ENCODE assay signal across 21 mouse cellular contexts in genomic region chr8:94390429-94390828, GRCm38 (mm10). TPM values are rescaled to one million over a fixed set of nuclear protein-coding genes. Genes with fewer than 3 reads are reported as not detected.
"Had no signal": no experiment of that assay in that cellular context is flagged by ENCODE, and none has a peak within 500 bp of the region (broad histone marks: within the 10 kb centered on the region; RNA-seq: fewer than 3 reads in every experiment).

No protein-coding gene starts in this region.

- DNase-seq: gastrocnemius, postnatal 25 days; heart, adult 18-20 months; heart, postnatal 10 days; heart, postnatal 4 days; kidney, adult 18-20 months; kidney, adult 8-10 months; kidney, postnatal 10 days; kidney, postnatal 25 days; kidney, postnatal 4 days; layer of hippocampus, postnatal 36 days; left cerebral cortex, postnatal 4 days had no signal

- H3K4me2 ChIP-seq: heart, embryonic 12.5 days; hindbrain, embryonic 13.5 days; hindbrain, embryonic 15.5 days; limb, embryonic 13.5 days; limb, embryonic 15.5 days; liver, embryonic 12.5 days had no signal

- H3K27me3 ChIP-seq: heart, embryonic 12.5 days; hindbrain, embryonic 13.5 days; hindbrain, embryonic 15.5 days; limb, embryonic 13.5 days; limb, embryonic 15.5 days; liver, embryonic 12.5 days had no signal

- ATAC-seq: hindbrain, postnatal 0 days; liver, embryonic 12.5 days had no signal

- H3K9me3 ChIP-seq: heart, embryonic 10.5 days; heart, embryonic 12.5 days; hindbrain, embryonic 13.5 days; hindbrain, embryonic 15.5 days; limb, embryonic 13.5 days; limb, embryonic 15.5 days; liver, embryonic 12.5 days had no signal

- H3K27ac ChIP-seq: heart, embryonic 10.5 days; hindbrain, embryonic 13.5 days; hindbrain, embryonic 15.5 days; hindbrain, postnatal 0 days; layer of hippocampus, adult 2 months; limb, embryonic 13.5 days; limb, embryonic 15.5 days; liver, embryonic 12.5 days; liver, embryonic 14.5 days had no signal

- H3K9ac ChIP-seq: heart, embryonic 12.5 days; hindbrain, embryonic 13.5 days; hindbrain, embryonic 15.5 days; limb, embryonic 13.5 days; limb, embryonic 15.5 days; liver, embryonic 12.5 days; liver, embryonic 14.5 days had no signal

- H3K4me3 ChIP-seq: heart, embryonic 10.5 days; heart, embryonic 12.5 days; hindbrain, embryonic 13.5 days; hindbrain, embryonic 15.5 days; layer of hippocampus, adult 2 months; limb, embryonic 13.5 days; limb, embryonic 15.5 days; liver, embryonic 12.5 days had no signal

RNA-seq across cellular contexts. Expression of gene Nlrc5, which starts 43.7 kb away (rescaled TPM):
- polyA plus RNA-seq: heart, embryonic 10.5 days had no signal
